Mouse (Mus musculus) cerebellum, adult (tissue): ENCODE measurements around the gene Slit3.

Experiments used
- ATAC-seq: cut with Nextera tagmentation; 2 replicates; pipeline ENCODE4 v1.9.2; 2017; ENCODE audit warnings: mild to moderate bottlenecking, moderate library complexity, mixed read lengths; ENCODE audit not compliant: insufficient number of reproducible peaks, low FRiP score, low TSS enrichment

Slit3 gene

DNA sequence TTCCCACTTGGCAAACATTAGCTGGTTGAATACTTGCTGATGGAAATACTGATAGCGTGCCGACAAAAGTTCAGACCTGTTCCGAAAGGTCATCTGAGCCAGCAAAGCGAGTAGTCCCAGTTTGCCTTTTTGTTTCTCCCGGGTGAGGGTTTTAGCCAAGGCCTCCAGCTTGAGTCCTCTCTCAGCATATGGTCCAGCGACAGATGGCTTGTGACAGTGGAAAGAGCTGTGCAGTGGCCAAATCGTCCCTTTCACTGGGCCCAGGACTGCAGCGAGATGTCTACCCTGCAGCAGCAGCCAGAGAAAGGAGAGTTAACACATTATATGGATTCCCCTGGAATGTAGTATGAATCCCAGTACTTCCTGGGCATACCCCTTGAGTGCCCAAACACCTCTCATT, 215.5 kb downstream of the Slit3 start:
- ATAC-seq, result peak; percentile 84

DNA sequence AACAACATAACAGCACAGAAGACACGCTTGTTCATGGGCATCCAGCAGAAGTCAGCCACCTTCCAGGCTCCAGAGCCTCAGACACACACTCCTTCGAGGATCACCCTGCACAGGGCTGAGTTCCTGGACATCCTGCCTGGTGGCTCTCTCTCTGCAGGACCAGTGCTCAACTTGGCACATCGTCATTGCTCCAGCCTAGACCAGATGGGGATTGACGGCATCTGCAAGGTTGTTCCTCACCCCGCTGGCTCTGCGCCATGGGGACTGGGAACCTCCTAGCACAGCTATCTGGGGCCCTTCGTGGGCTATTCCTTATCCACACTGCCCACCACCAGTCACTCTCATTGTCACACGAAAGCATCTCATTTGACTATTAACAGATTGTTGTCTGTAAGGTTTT, 216.5 kb downstream of the Slit3 start:
- ATAC-seq, result peak; percentile 62

DNA sequence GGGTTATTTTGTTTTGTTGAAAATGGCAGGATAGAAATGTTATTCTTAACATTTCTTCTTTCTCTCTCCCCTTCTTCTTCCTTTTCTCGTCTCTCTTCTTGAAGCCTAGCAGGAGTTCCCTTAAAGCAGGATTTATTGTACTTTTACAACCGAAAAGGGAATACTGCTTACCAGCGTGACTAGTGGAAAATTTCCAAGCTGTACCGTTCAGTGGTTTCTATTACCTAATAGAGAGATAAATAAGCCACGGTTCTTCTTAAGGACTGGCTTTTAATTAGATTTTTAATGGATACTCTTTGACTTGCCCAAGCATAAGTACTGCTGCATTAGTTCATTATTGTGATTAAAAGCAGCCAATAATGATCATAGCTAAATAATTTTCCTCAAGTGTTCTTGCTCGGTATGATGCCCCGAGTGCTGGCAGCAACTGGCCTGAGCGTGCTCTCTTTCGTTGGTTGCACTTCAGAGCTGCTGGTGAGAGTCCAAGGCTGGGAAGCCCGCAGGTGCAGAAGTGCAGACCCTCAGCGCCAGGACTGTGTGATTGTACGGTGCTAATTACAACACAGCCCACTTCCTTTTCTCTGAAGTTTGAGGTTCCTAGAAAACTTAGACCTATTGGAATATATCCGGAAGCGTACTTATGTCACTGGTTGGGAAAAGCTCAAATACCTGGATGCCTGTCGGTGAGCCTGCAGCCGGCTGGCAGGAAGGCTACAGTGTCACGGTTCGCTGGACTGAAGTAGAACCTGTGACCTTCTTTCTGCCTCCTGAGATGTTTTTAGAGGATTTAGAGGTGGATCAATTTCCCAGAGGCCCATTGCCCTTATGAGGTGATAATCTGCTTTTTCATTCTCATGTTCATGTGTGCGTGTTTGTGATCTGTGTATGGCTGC, 217.1 kb downstream of the Slit3 start:
- no peak for ATAC-seq

DNA sequence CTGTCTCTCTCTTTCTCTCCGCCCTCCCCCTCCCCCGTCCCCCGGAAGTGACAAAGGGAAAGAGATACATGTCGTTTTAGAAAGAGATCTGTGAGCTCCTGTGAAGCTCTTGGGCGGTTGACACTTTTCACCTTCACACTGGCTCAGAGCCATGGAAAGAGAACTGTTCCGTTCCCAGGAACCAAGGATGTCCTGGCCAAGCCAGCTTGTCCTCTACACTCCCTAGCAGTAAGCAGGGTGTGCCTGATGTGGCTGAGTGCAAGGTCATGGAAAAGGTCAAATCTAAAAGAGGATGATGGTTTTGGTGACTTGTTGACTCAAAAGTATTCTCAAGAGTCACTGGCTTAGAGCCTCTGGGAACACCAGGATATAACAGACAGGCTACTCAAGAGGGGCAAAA, 219.7 kb downstream of the Slit3 start:
- no peak for ATAC-seq

DNA sequence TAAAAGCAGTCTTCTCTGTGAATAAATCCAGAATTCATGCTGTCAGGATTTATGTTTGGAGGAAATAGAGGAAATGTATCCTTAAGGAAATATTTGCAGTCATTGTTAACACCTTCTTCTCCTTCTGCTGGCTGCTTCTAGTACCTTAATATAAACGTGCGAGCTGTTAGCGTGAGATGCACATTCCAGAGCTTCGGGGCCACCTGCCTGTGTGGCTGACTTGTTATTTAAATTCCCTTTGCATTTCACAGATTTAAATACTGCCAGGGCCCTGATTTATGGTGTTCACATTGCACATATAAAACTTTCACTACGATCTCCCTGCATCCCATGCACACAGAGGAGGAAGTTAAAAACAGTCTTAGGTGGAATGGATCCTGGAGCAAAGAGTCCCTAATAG, 221.5 kb downstream of the Slit3 start:
- ATAC-seq, result no peak

DNA sequence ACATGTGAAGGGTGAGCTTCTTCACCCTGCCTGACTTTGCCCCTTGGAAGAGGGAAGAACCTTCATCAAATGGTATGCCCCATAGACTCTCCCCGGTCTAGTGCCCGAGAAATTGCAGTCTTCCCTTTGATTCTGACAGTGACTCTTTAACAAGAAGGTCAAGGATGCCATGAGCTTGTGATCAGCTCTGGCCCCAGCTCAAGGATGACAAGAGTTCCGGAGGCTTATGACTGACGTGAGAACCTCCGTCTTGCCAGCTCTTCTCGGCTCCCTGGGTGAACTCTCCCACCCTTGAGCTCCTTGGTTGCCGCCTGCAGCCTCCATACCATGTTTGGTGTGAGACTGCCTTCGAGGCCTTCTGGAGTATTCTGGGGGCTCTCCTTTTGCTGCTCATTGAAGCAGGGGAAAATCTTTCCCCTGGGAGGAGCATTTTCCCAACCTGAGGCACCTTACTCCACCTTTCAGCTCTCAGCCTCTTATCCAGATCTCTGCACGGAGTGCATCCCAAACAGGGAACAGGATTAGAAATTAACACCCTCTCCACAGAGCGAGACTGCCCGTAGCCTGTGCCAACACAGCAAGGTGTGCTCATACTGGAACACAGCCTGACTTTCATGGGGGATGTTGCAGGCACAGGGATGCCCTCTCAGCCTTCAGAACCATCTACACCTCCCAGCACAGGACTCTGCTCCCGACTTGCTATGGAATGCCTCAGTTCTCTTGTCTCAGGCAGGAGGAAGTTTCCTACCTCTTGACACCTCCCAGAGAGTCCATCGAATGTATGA, 224.9 kb downstream of the Slit3 start:
- 0 out of 2 replicates have a peak, but pooled peaks have one; percentile 31 for ATAC-seq

DNA sequence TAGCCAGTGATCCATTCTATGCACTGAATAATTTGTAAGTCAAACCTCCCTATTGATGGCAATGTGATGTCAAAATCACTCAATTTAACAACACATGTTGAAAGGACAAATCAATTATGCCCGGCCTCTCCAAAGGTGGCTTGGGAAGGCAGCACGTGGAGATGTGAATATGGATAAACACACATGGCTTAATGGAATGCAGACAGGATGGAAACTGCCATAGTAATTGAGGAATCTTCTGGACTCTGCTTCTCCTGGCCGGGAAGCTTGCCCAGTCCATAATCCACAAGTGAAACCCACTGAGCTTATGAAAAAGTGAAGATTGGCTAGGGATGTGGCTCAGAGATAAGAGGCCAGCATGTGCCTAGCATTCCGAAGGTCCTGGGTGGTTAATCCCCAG, 227.1 kb downstream of the Slit3 start:
- no peak for ATAC-seq

DNA sequence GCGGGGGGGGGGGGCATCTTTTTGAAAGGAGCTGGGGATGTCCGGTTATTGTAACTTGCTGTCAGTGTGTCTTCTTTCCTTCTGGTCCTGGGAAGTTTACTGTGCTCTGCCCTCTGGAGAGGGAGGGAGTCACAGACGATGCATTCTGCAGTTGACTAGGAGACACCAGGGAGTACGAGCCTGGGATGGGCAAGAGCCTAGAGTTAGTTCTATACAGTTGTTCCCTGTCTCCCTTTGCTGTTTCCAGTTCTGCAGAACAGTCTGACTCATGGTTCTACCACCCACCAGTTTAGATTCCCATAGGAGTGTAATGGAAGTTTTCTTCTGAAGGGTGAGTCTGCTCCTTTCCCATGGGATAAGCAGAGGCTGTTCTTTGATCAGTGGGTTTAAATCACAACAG, 229.9 kb downstream of the Slit3 start:
- no peak for ATAC-seq

DNA sequence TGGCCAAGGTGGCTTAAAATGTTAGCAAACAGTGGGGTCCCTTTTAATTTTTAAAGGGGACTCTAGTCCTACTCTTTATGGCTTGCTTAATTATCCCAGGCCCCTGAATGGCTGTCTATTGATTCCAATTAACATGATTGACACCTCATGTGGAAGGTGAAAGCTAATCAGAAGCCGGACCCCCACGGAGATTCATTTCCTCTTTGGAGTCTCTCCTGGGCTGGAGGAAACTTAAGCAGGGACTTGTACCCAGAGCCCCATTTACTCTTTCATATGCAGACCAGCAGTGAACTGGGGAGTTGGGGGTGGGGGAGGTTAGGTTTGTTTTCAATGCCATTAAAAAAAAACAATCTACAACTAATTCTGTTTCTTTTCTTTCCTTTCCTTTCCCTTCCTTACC, 230.4 kb downstream of the Slit3 start:
- no peak for ATAC-seq

DNA sequence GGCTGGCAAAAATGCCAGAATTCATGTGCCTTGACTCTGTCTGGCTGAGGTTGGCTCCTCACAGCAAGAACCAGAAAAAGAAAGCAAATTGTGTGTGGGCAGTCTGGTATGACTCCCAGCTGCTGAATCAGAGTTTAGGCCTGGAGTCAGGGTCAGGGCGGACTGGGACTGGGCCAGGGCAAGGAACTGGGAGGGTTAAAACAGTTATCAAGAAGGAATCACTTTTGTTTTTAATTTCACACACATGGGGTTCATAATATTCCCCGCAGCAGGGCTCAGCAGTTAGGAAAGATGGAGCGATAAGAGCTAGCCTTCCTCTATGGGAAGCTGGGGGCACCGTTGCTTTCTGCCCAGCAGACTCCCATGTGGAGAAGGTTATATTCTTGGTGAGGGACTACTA, 234.8 kb downstream of the Slit3 start:
- no peak for ATAC-seq

DNA sequence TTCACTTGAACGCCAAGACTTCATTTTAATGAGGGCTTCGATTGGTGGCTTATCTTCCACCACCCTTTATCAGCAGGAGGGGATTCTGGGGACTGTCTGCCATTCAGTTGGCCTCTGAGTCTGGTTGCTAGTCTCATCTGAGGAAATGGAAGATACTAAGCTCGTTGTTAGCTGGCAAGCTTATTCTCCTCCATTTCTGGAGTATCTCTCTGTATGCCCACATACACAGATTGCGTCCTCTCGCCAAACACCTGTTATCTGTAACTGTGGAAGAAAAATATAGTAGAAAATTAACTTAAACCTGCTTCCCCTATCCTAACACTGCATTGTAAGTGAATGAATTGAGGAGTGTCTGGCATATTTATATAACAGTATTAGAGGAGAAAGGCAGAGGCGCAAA, 240.0 kb downstream of the Slit3 start:
- ATAC-seq, result no peak

DNA sequence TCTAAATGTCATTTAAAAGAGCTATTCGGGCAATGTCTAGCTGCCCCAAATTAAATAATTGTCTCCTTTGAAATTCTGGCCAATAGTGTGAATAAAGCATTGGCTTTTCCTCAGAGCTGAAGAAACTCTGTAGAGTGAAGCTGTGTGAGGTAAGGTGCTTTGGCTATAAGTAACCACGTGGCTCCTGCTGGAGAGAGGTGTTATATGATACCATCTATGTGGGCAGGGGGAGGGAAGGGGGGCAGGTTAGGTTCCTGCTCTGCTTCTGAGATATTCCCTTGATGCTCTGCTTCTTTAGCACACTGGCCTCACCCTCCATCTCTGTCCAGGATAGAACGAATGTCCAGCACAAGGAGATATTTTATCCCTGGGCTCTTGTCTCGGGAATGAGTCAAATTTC, 242.0 kb downstream of the Slit3 start:
- no peak for ATAC-seq

DNA sequence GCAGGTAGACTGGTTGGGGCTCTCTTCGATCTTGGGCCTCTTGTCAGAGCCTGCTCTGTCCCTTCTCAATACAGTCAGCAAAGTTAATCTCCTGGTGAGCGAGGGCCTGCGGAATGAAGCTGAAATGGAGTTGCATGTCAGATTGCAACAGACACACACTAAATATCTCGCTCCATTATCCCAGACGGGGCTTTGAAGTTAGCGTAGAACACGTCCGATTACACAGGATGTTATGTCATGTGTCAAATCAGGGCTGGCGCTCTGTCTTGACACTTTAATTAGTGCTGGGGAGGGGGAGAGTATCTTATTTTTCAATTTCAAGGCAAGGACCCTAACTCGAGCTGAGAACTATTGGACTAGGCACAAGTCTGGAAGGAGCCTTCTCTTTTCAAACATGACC, 243.4 kb downstream of the Slit3 start:
- no peak for ATAC-seq

DNA sequence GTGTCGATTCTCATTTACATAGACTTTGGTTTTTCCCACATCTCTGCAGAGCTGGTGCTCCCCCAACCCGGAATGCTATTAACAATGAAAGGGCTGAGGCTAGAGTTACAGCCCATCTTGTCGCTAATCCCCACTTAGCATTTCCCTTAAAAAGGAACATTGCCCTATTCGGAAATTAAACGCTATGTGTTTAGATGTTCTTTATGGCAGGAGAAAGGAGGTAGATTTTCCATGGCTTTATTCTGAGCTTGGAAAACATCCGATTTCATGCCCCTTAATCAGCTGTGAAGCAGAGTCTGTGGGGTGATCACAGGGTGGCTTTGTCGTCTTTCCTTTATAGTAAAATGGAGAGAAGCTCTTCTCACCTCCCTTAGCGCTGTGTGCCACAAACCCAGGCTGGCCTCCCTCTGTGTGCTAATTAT, 244.5 kb downstream of the Slit3 start:
- ATAC-seq, result no peak

DNA sequence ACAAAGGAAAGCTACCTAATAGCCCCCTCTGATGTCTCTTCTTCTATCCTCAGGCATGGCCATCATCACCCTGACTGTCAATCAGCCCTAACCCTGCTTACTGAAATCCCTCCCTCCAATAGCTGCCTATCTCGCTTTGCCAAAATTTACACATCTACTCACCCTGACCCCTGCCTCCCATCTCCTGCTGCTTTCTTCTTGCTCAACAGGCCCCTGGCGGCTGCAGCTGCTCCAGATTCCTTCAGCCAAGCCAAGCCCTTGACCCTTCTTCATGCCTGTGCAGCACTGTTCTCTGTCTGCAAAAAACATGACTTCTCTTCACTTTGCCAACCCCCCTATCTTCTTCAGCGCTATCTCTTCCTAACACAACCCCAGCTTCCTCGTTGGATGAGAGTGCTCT, 245.6 kb downstream of the Slit3 start:
- no peak for ATAC-seq

DNA sequence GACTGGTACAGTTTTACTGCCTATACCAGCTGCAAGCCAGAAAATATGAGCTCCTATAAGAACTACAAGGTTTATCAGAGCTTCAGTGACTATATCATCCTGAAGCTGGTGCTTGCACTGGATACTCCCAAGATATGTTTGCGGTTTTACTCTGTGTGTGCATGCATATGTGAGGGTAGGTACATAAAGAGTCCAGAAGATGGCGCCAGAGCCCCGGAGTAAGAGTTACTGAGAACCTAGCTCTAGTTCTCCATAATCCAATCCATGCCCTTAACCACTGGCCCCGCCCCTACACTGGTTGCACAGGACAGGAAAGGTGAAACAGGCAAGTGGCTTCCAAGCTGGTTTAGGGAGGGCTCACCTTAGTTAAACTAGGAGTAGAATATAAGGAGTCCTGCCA, 246.2 kb downstream of the Slit3 start:
- no peak for ATAC-seq

DNA sequence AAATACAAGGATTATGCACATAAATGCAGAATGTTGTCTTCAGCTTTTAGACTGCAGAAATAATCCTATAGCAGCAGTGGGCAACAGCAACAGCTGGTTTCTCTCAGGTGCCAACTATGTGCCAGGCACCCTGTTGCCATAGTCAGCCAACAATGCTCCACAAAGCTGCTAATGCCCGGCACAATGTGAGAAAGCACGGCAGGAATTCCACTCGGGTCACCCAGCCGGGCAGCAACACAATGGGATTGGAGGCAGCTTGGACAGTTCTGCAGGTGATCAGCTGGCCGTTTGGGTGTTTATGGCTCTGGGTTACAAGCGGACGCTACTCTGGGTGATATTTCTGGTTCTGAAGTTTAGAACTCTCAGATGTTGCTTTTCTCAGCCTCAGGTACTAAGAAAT, 248.9 kb downstream of the Slit3 start:
- ATAC-seq, result no peak

DNA sequence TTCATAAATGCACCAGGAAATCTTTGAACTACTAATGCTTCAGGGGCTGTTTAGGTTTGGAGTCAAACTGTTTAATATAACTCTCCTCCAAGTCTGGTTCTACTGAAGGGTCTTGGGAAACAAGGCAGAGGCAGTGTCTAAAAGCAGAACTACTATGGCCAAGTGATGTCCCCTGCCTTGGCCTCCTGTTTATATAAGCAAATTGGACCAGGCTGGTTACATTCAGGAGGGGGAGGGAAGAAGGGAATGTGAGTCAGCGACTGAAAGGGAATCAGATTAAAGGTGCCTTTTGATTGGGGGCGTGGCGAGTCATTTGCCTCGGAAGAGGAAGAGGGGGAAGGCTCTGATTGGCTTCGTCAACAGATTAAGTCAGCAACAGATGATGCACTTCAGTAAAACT, 249.7 kb downstream of the Slit3 start:
- no peak for ATAC-seq

DNA sequence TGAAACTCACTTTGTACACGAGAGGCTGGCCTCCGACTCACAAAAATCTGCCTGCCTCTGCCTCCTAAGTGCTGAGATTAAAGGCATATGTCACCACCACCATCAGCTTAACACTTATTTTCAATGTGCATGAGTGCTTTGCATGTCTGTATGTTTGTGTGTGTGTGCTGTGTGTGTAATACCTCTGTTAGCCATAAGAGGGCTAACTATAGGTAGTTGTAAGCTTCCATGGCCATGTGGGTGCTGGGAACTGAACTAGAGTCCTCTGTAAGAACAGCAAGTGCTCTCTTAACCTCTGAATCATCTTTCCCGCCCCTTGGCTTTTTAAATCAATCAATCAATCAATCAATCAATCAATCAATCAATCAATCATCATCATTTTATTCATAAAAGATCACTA, 251.4 kb downstream of the Slit3 start:
- no peak for ATAC-seq

DNA sequence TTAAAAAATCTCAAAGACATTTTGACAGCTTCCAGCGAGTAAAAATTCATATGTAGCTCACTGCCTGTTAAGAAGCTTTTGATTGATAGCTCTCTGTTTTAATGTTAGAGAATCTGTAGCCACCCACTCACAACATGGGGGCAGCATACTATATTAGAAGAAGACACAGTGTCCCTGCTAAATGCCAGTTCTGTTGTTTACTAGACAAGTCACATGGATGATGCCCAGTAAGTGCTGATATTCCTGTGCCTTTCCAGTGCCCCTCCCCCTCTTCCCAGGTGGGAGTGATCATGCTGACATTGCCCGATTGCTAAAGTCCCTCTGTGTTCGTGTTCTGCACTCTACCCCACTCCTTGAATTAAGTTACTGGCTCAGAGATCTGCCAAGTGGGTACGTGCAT, 254.0 kb downstream of the Slit3 start:
- no peak for ATAC-seq

DNA sequence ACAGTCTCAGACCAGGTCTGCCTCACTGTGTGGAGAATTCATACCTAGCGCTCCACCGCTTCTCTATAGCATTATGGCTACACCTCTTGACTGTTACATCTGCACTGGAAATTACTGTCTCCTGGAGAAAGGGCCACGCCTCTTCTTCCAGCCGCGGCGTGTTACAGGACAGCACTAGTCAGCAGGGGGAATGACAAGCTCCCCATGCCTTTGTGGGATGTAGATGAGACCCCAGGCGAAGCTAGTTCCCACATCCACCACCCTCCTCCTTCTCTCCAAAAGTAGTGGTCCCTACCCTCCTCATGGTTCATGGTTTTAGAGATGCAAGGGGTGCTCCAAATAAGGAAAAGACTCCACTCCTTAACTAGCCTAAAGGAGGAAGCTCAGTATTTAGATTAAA, 257.8 kb downstream of the Slit3 start:
- no peak for ATAC-seq

DNA sequence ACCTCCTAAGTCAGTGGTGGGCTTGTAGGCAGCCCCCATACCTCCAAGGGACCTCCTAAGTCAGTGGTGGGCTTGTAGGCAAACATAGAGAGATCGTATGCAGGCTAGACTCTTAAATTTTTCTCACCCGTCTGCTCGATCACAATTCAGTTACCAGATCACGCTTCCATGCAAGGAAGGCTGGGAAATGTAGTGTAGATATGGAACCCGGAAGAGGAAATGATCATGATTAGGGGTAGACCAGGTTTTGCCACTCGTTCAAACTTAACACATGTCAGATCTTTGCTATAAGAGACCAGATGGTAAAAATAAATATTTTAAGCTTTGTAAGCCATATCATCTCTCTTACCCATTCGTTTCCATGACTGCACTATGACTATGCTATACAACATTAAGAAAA, 258.4 kb downstream of the Slit3 start:
- no peak for ATAC-seq
